Mouse (Mus musculus): ENCODE results near the gene Kcna7. TPM values are rescaled to one million over a fixed set of nuclear protein-coding genes. Genes with fewer than 3 reads are reported as not detected.

Gene Kcna7
- total RNA-seq, 1 experiment from 2014 or later = not detected

DNA sequence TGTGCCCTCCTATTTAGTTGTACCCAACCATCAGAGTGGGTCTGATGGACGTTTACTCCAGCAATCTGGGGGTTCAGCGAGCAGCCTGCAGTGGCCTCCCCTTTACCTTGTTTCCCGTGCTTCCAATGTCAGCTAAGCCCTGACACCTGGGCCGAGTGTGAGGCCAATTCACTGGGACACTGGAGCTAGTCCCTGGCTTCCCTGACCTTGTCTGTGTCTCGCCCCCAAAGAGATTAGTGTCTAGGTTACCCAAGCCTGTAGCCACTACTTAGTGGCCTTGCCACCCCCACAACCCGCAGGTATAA is 15.1 kb downstream of the Kcna7 start, which contains the start of gene Lhb:
Lhb (plus strand) TSS at position 206 of the 305 bp plus-strand sequence.
- DNase-seq = no peak

- DNase-seq = no peak
Measured at GRCm38 (mm10) chr7:45421194-45421593, 15.7 kb downstream of the Kcna7 start.

DNA sequence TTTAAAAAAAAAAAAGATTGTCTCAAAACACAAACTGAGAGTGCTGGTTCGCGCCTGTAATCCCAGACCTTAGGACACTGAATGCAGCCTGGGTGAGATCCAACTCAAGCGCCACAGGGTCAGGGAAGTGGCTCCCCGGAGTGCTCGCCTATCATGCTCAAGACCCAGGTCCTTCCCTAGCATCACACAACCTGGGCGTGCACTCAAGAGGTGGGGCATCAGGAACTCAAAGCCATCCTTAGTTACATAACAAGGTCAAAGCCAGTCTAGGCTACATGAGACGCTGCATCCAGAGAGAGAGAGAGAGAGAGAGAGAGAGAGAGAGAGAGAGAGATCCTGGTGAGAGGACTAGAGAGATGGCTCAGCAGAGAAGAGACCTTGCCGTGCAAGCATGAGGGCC is 21.1 kb downstream of the Kcna7 start:
- no peak for DNase-seq

DNA sequence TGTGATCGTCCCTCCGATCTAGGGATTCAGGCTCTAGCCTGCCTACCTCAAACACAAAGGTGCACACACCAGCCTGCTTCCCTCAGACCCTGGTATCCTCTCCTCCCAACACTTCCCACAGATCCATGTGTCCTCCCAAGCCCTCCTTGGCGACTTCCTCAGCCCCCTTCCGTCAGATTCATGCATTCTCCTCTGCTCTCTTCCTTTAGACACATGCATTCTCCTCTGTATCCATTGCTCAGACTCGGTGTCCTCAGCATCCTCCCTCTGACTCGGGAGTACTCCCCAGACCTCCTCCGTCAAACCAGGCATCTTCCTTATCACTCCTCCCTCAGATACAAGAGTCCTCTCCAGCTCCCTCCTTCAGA is 28.4 kb downstream of the Kcna7 start:
- DNase-seq = no peak

DNA sequence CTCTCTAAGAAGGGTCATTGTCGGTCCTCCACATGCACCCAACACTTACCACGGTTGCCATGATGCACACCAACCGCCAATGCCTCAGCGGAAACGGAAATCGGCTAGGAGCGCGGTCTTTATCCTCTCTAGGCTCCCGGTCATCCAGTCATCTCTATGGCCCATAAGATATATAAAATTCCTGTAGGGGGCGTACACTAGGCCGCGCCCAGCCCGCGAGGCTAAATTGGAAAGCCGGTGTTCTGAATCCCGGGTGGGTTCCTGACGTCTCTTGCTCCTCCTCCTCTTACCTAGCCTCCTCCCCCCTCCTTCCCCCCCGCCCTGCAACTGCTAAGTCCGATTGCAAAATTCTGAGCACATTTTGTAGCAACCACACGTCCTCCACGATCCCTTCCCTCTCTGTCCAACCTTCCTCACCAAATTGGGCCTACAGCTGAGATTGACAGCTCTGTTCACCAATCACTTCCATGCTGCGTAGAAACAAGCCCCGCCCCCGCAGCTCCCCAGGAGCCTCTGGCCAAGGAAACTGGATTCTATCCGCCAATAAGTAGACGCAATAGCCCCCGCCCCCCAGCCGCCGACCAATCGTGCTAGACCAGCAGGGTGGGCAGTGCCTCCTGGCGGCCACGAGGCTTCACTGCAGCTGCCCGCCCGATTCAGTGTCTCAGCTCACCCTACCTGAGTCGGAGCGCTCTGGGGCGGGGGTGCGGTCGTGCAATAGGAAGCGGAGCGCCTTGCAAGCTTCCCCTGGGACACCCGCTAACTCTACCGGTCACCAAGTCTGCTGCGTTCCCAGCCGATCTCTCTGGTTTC is 29.0 kb downstream of the Kcna7 start, which contains the start of gene Gys1:
Gys1 (plus strand) TSS at position 642 of the 813 bp plus-strand sequence.
- DNase-seq = peak; percentile 100

GRCm38 (mm10) chr7:45435038-45435437 is 29.6 kb downstream of the Kcna7 start:
- peak; percentile 57 for DNase-seq

DNA sequence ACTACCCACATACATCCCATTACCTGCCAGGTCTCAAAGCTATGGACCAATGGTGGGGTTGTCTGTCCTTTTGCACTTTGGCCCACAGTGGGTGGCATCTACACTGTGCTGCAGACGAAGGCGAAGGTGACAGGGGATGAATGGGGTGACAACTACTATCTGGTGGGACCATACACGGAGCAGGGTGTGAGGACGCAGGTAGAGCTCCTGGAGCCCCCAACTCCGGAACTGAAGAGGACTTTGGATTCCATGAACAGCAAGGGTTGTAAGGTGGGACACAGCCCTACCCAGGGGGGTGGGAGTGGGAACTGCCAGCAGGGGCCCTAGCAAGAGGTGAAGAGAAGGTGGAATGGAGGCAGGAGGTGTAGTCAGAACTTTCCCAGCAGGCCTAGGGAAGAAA is 31.0 kb downstream of the Kcna7 start:
- no peak for DNase-seq

GRCm38 (mm10) chr7:45437046-45437445 is 31.6 kb downstream of the Kcna7 start:
- DNase-seq = no peak

DNA sequence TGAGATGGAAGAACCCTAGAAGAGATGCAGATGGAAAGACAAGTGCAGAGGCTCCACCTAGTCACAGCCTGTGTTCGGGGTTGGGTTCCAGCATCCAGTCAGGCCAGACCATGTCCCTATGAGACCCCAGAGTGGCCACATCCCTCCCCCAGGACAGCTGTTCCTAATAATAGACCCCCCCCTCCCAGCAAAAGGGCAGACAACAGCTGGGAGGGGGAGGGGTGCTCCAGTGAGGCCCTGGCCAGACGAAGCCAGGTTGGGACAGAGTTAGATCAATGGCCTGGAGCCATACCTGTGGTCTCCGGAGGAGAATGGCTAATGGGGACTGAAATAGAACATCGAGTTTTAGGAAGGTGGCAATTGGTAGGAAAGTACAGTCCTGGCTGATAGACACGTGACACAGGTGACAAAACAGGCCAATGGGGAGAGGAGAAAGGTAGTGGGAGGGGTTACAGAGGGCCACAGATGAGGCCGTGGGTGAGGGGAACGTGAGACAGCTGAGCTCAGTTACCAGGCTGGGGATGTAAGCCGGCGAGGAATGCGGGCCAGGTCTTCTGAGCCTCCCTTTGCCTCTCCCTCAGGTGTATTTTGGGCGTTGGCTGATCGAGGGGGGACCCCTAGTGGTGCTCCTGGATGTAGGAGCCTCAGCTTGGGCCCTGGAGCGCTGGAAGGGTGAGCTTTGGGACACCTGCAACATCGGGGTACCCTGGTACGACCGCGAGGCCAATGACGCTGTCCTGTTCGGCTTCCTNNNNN is 32.2 kb downstream of the Kcna7 start, which contains the start of gene Ruvbl2:
Ruvbl2 (minus strand) TSS at position 576 of the 756 bp plus-strand sequence.
- DNase-seq = no peak

DNA sequence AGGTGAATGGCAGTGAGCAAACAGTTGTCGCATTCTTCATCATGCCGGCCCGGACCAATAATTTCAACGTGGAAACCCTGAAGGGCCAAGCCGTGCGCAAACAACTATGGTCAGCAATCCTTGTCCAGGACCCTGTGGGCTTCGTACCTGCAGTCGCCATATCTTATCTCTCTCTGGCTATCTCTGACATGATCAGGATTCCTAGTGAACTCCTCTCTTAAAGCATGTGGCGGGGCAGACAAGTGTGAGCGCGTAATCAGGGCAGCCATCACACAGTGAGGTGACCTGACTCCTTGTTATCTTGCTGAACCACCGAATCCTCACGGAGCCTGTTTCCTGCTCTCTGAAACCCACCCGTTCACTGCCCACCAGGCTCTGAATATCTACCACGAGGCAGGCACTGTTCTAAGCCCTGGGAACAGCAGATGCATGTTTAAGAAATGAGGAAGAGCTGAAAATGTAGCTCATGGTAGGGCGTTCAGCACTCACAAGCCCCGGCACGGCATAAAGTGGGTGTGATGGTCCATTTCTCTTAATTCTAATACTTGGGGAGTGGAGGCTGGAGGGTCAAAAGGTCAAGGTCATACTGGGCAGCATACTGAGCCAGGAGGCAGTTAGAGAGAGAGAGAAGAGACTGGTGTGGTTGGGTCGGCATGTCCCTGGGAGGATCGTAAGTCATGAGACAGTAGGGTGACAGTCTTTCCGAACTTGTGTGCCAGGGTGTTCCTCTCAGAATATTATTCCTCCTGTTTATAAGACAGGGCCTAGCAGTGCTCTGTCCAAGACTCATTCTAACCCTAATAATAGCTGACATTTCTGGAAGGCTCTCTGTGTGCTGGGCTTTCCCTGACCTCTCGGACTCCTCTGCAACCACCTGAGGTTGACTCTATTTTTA is 38.3 kb downstream of the Kcna7 start:
- no peak for DNase-seq

DNA sequence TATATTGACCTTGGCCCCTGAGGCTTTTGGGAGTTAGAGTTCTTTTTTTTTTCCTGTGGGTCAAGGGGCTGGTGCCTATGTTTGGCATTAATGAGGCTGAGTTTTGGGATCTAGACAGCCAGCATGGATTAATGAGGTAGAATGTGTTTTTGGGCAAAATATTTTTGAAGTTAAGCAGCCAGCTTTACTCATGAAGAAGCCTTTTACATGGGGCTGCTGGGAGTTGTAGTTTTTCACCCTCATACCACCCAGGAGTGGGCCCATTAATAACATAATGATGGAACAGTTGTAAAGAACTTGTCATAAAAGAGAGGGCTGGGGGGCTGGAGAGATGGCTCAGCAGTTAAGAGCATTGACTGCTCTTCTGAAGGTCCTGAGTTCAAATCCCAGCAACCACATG is 41.1 kb downstream of the Kcna7 start:
- DNase-seq = no peak

GRCm38 (mm10) chr7:45447325-45447990 is 42.0 kb downstream of the Kcna7 start:
- DNase-seq = peak; percentile 66

DNA sequence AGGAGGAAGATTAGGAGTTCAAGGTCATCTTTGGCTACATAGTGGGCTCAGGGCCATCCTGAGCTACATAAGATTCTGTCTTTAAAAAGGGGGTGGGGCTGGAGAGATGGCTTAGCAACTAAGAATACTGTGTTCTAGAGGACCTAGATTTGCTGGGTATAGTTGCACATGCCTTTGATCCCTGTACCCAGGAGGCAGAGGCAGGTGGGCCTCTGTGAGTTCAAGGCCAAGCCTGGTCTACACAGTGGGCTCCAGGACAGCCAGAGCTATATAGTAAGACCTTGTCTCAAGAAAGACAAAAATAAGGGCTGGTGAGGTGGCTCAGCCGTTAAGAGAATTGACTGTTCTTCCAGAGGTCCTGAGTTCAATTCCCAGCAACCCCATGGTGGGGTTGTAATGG is 44.5 kb downstream of the Kcna7 start:
- no peak for DNase-seq

GRCm38 (mm10) chr7:45451344-45451982 is 46.0 kb downstream of the Kcna7 start:
- DNase-seq = peak; percentile 91

DNA sequence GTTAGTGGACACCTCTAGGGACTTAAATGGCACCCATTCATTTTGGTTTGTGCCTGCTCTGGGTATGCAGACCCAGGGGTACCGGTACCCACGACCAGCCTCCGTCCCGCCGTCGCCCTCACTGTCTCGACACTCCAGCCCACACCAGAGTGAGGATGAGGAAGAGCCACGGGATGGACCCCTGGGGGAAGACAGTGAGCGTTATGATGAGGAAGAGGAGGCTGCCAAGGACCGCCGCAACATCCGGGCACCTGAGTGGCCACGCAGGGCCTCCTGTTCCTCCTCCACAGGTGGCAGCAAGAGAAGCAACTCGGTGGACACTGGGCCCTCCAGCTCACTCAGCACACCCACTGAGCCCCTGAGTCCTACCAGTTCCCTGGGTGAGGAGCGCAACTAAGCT is 49.5 kb downstream of the Kcna7 start:
- DNase-seq = no peak

- DNase-seq = no peak
Measured at GRCm38 (mm10) chr7:45455932-45456696, 50.7 kb downstream of the Kcna7 start.

- no peak for DNase-seq
Measured at GRCm38 (mm10) chr7:45456721-45457203, 51.3 kb downstream of the Kcna7 start.

DNA sequence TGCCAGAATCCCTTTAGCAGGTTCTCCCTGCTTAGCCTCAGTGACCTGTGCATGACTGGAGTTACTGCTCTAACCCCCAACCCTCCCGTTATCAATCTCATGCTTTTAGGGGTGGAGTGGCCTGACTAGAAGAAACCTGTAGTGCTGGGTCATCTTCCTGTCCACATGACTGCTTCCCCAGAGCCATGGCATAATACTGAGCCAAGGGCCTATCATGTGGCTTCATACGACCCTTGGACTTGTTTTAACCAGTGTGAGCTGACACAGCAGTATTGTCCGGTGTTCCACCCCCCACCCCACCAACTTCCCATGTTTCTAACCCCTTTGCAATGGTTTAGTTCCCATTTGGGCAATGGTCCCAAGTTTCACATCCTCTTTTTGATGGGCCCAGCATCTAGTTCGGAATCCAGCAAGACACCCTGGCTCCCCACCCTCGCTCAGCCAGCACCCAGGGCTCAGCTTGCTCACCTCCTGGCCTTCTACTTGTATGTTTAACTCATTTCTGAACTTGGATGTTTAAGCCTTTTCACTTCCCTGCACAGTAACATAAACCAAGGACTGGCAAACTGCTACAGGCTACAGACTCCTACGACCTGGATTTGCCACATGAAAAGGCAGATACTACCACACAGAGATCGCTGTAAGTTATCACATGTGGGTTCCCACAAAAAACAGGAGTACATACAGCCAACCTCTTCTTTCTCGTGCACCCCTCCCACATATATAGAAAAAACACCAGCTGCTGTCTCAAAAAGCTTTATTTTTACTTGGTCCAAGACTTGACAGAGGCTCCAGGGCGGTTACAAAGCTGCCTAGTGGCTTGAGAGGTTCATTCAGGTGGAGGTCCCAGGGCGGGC is 52.0 kb downstream of the Kcna7 start:
- DNase-seq = peak; percentile 42

Measured in adrenal gland, postnatal 14 days (tissue).